Mouse (Mus musculus) erythroblast, embryonic 14.5 days (primary cell): ENCODE data around the gene Lysmd2.

Source experiments
- GATA1 ChIP-seq: IDR thresholded peaks from 2 replicates; pipeline ENCODE4 v1.6.1; 2012; ENCODE audit warnings: low read length, inconsistent platforms, mixed read lengths
- TAL1 ChIP-seq: IDR thresholded peaks from 3 replicates; pipeline ENCODE4 v1.6.1; 2012; ENCODE audit warnings: low read length, inconsistent platforms, mixed read lengths

DNA sequence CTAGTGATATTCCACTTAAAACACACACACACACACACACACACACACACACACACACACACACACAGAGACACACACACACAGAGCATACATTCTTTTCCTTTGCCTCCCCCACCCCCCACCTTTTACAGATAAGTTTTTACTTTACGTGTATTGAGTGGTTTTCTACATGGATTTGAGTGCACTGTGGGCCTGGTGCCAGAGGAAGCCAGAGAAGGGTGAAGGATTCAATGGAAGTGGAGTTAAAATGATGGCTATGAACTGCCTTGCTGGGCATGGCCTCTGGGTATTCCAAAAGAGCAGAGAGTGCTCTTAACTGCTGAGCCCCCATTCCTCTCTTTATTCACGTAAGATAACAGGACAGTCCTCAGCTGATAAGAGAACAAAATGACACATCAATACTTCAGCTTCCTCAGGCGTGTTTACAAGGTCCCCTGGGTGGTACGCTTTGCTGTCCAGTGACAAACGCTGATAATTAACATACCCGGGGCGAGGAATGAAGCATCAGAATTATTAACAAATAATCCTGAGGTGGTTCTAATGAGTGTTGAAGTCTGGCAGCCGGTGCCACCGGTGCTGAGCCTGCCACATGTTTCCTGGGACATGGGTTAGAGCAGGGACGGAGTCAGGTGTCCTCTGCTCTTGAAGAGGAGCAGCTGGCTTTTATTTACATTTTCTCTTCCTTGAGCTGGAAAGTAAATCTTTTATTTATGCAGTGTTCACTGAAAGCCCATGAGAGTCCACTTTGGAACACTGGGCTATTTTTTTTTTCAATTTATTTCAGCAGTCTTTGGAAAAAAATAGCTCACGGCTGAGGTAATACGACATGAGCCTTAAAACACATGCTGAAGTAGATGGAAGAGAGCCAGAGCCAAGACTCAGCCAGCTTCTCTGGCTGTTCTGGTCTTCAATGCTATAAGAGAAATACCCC is 28.7 kb downstream of the Lysmd2 start:
- TF ChIP-seq GATA1 (no peak), TAL1 (no peak)
